Mouse (Mus musculus): ENCODE results near the gene Lamp1.

GRCm38 (mm10) chr8:13178137-13178536, 19.2 kb downstream of the Lamp1 start:
- TF ChIP-seq POLR2A (IDR thresholded peaks at IDR 0.05; ENCODE audit: borderline replicate concordance, extremely low read depth, insufficient read depth, insufficient read length, poor library complexity, severe bottlenecking) (no peak), CTCF (IDR thresholded peaks at IDR 0.05; ENCODE audit: borderline replicate concordance, extremely low read depth, insufficient read depth, insufficient read length) (no peak)
